Mouse (Mus musculus) erythroblast, embryonic 14.5 days (primary cell): Measurements from ENCODE around the gene Golm1.

ENCODE experiments used
- GATA1 ChIP-seq: IDR thresholded peaks from 2 replicates; pipeline ENCODE4 v1.6.1; 2012; ENCODE audit warnings: low read length, inconsistent platforms, mixed read lengths
- TAL1 ChIP-seq: IDR thresholded peaks from 3 replicates; pipeline ENCODE4 v1.6.1; 2012; ENCODE audit warnings: low read length, inconsistent platforms, mixed read lengths

DNA sequence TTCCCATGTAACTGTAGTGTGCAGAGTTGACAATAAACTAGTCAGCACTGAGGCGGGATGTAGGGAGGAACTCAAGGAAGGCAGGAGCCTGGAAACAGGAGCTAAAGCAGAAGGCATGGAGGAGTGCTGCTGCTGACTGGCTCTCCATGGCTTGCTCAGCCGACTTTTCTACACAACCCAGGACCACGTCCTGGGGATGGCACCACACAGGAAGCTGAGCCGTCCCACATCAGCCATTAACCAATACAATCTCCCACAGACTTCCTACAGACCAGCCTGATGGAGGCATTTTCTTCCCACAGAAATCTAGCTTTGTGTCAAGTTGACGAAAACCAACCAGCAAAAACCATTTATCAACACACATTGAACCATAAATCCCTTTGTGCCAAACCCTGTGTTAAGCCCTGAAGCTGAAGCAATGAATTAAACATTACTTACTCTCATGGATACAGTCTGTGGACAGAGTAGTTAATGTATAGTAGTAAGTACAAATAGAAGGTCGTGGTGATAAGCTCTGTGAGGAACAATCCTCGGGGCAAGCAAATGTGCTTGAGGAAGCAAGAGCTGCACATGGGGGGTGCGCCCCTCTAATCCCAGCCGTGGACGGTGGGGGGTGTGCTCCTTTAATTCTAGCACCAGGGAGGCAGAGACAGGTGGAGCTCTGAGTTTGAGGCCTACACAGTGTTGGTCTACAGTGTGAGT lies 70.2 kb downstream of the Golm1 start:
- no peak for TF ChIP-seq TAL1
- TF ChIP-seq GATA1, result no peak
